8 mouse cellular contexts compared by ENCODE assay signal in the genomic region with DNA sequence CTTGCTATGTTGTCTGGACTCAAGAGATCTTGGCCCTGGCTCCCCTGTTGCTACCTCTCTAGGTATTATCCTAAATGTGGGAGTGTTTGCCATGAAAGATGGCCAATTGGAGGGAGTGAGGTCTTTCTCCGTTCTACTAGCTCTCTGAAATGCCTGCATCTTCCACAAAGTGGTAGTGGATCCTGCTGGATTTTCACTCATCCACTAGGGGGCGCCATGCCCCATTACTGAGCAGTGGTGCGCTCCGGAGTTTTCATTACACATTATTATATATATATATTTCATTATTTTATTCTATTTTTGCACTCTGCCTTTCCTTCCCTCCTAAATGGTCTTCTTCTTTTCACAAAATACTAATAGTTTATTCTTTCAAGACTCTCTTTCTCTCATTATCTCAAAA.
DNase-seq lines count a peak whose midpoint lies in the region; ATAC-seq and TF ChIP-seq lines count a peak whose summit lies in the region.
"Had no signal": no experiment of that assay in that cellular context is flagged by ENCODE, and none has a peak within 500 bp of the region (broad histone marks: within the 10 kb centered on the region; RNA-seq: fewer than 3 reads in every experiment).

No protein-coding gene starts in this region.

- peak; percentile 48 for DNase-seq in midbrain, embryonic 10.5 days (ENCODE audit: low spot score)
- peak; percentile 69 for DNase-seq in ZHBTc4 (ENCODE audit: low read depth, low spot score)
- peak; percentile 72 for DNase-seq in lung, postnatal 14 days
- peak in 1 of 2 experiments; percentile 35 for DNase-seq in spleen, adult 2 months (ENCODE audit: low read depth in 1 of 2, low spot score in 2 of 2)

- ATAC-seq in midbrain, embryonic 13.5 days = no peak
- ATAC-seq in common myeloid progenitor, adult 5-6 weeks (replicated peaks; ENCODE audit: low read depth, poor library complexity, severe bottlenecking) = 0 out of 2 replicates have a peak, but pooled peaks have one; percentile 33
- ATAC-seq in inflammation-experienced regulatory T-cells, adult 6 months = peak; percentile 52

- no peaks in the 10 kb centered on the region for H3K36me3 ChIP-seq in midbrain, embryonic 10.5 days
- 0 out of 2 replicates have a peak, but pooled peaks cover 2% of the 10 kb centered on the region for H3K36me3 ChIP-seq in midbrain, embryonic 13.5 days
- no peaks in the 10 kb centered on the region for H3K36me3 ChIP-seq in spleen, adult 2 months (ENCODE audit: control insufficient read depth, insufficient read depth, low read length)
- H3K36me3 ChIP-seq: heart, embryonic 15.5 days had no signal

- no peak overlapping the region for H3K4me3 ChIP-seq in midbrain, embryonic 10.5 days
- no peak overlapping the region for H3K4me3 ChIP-seq in midbrain, embryonic 13.5 days (replicated peaks)
- no peak overlapping the region for H3K4me3 ChIP-seq in spleen, adult 2 months (ENCODE audit: extremely low read depth, insufficient read depth, insufficient read length)
- H3K4me3 ChIP-seq: heart, embryonic 15.5 days had no signal

- TF ChIP-seq CTCF in spleen, adult 2 months (IDR thresholded peaks at IDR 0.05; ENCODE audit: extremely low read depth, insufficient read depth, insufficient read length, insufficient replicate concordance) = peak; percentile 55; the same call in 1 of the 2 replicates

- no peaks in the 10 kb centered on the region for H3K27me3 ChIP-seq in midbrain, embryonic 10.5 days (ENCODE audit: low read depth, poor library complexity, severe bottlenecking)
- no peaks in the 10 kb centered on the region for H3K27me3 ChIP-seq in midbrain, embryonic 13.5 days
- no peaks in the 10 kb centered on the region for H3K27me3 ChIP-seq in spleen, adult 2 months (ENCODE audit: control insufficient read depth, insufficient read depth, low read length)
- H3K27me3 ChIP-seq: heart, embryonic 15.5 days had no signal

- no peak overlapping the region for H3K9ac ChIP-seq in midbrain, embryonic 13.5 days (replicated peaks)

- WGBS in midbrain, embryonic 10.5 days = 41% methylated on average over 4 of the region's 4 CpGs
- 29% methylated on average over 4 of the region's 4 CpGs for WGBS in midbrain, embryonic 13.5 days
- 17% methylated on average over 4 of the region's 4 CpGs for WGBS in spleen, adult 2 months

- H3K27ac ChIP-seq in midbrain, embryonic 10.5 days (replicated peaks) = no peak overlapping the region
- H3K27ac ChIP-seq in midbrain, embryonic 13.5 days = no peak overlapping the region
- no peak overlapping the region for H3K27ac ChIP-seq in spleen, adult 2 months (ENCODE audit: insufficient read depth, low read length)
- H3K27ac ChIP-seq: heart, embryonic 15.5 days had no signal

- no peaks in the 10 kb centered on the region for H3K9me3 ChIP-seq in midbrain, embryonic 10.5 days (replicated peaks)
- no peaks in the 10 kb centered on the region for H3K9me3 ChIP-seq in midbrain, embryonic 13.5 days
- H3K9me3 ChIP-seq: heart, embryonic 15.5 days had no signal

- H3K4me1 ChIP-seq in midbrain, embryonic 10.5 days = peaks cover 4% of the 10 kb centered on the region; the same call in 1 of the 2 replicates
- H3K4me1 ChIP-seq in midbrain, embryonic 13.5 days (replicated peaks) = peaks cover 18% of the 10 kb centered on the region
- H3K4me1 ChIP-seq in spleen, adult 2 months (ENCODE audit: control insufficient read depth, insufficient read depth, insufficient read length) = no peaks in the 10 kb centered on the region

- TF ChIP-seq POLR2A in spleen, adult 2 months (IDR thresholded peaks at IDR 0.05; ENCODE audit: low read depth, low read length) = no peak

- H3K4me2 ChIP-seq in midbrain, embryonic 13.5 days (replicated peaks) = no peak overlapping the region
